Mouse (Mus musculus) testis, adult 2 months (tissue): ENCODE data around the gene Nsg2. TPM values are rescaled to one million over a fixed set of nuclear protein-coding genes. Genes with fewer than 3 reads are reported as not detected.

ENCODE experiments used
- H3K27ac ChIP-seq: fragments of 200-500 bp; 2 replicates; pipeline ENCODE4 v1.5.1; 2012; ENCODE audit warnings: low read depth, low read length; ENCODE audit not compliant: control insufficient read depth, insufficient read depth
- H3K27me3 ChIP-seq: fragments of 200-500 bp; 2 replicates; pipeline ENCODE4 v1.6.1; 2012; ENCODE audit warnings: mild to moderate bottlenecking, low read length, moderate library complexity; ENCODE audit not compliant: control insufficient read depth, insufficient read depth
- H3K36me3 ChIP-seq: fragments of 200-500 bp; 2 replicates; pipeline ENCODE4 v1.6.1; 2012; ENCODE audit warnings: mild to moderate bottlenecking, low read length; ENCODE audit not compliant: control insufficient read depth, insufficient read depth
- H3K4me1 ChIP-seq: fragments of 200-500 bp; 2 replicates; pipeline ENCODE4 v1.6.1; 2012; ENCODE audit warnings: low read length; ENCODE audit not compliant: control insufficient read depth, insufficient read depth
- H3K4me3 ChIP-seq: fragments of 200-500 bp; 2 replicates; pipeline ENCODE4 v1.5.1; 2012; ENCODE audit warnings: low read depth, mild to moderate bottlenecking, low read length, moderate library complexity, mixed read lengths; ENCODE audit not compliant: control insufficient read depth
- CTCF ChIP-seq: fragments of 200-500 bp; IDR thresholded peaks from 2 replicates; pipeline ENCODE4 v1.5.1; 2012; ENCODE audit warnings: low read depth, mild to moderate bottlenecking, inconsistent platforms, low read length, moderate library complexity; ENCODE audit not compliant: control insufficient read depth, insufficient read depth, insufficient replicate concordance
- POLR2A ChIP-seq: fragments of 200-500 bp; IDR thresholded peaks from 2 replicates; pipeline ENCODE4 v1.6.1; 2012; ENCODE audit warnings: low read depth, mild to moderate bottlenecking, inconsistent platforms, low read length, moderate library complexity; ENCODE audit not compliant: control insufficient read depth
- polyA plus RNA-seq: library from polyadenylated mRNA; depleted of rRNA; stranded (reverse); fragments of >200 nt; gene quantifications from 2 replicates; pipeline ENCODE4 v1.2.3, GENCODE M21; 2012

Gene Nsg2
- polyA plus RNA-seq, 1 experiment, result 0.10 TPM

GRCm38 (mm10) chr11:32068736-32069490, 68.7 kb downstream of the Nsg2 start:
- H3K4me3 ChIP-seq, result no peak overlapping the region
- no peaks in the 10 kb centered on the region for H3K36me3 ChIP-seq
- TF ChIP-seq POLR2A (no peak), CTCF (no peak)
- no peak overlapping the region for H3K27ac ChIP-seq
- no peaks in the 10 kb centered on the region for H3K27me3 ChIP-seq
- H3K4me1 ChIP-seq, result no peaks in the 10 kb centered on the region

GRCm38 (mm10) chr11:32075163-32075562, 74.9 kb downstream of the Nsg2 start:
- Histone ChIP-seq H3K4me1 (no peaks in the 10 kb centered on the region), H3K4me3 (no peak overlapping the region), H3K27me3 (no peaks in the 10 kb centered on the region), H3K27ac (no peak overlapping the region), H3K36me3 (no peaks in the 10 kb centered on the region)
- TF ChIP-seq CTCF, result no peak
- no peak for TF ChIP-seq POLR2A

- H3K4me1 ChIP-seq, result no peaks in the 10 kb centered on the region
- H3K27me3 ChIP-seq, result no peaks in the 10 kb centered on the region
- H3K4me3 ChIP-seq, result no peak overlapping the region
- no peaks in the 10 kb centered on the region for H3K36me3 ChIP-seq
- no peak overlapping the region for H3K27ac ChIP-seq
- no peak for TF ChIP-seq POLR2A
- no peak for TF ChIP-seq CTCF
These were observed 83.2 kb downstream of the Nsg2 start for GRCm38 (mm10) chr11:32083462-32083861.

- Histone ChIP-seq H3K27me3 (no peaks in the 10 kb centered on the region), H3K36me3 (no peaks in the 10 kb centered on the region), H3K27ac (no peak overlapping the region), H3K4me1 (no peaks in the 10 kb centered on the region), H3K4me3 (no peak overlapping the region)
- TF ChIP-seq CTCF (no peak), POLR2A (no peak)
These were observed 86.3 kb downstream of the Nsg2 start for GRCm38 (mm10) chr11:32086525-32086924.

- no peaks in the 10 kb centered on the region for H3K36me3 ChIP-seq
- H3K4me3 ChIP-seq, result no peak overlapping the region
- no peak overlapping the region for H3K27ac ChIP-seq
- H3K27me3 ChIP-seq, result no peaks in the 10 kb centered on the region
- no peak for TF ChIP-seq POLR2A
- no peaks in the 10 kb centered on the region for H3K4me1 ChIP-seq
These were observed 87.1 kb downstream of the Nsg2 start for GRCm38 (mm10) chr11:32087376-32087775.

- Histone ChIP-seq H3K27me3 (no peaks in the 10 kb centered on the region), H3K4me1 (no peaks in the 10 kb centered on the region), H3K4me3 (no peak overlapping the region), H3K36me3 (no peaks in the 10 kb centered on the region), H3K27ac (no peak overlapping the region)
- no peak for TF ChIP-seq CTCF
- no peak for TF ChIP-seq POLR2A
These were observed 87.6 kb downstream of the Nsg2 start for GRCm38 (mm10) chr11:32087779-32088442.

- H3K27ac ChIP-seq, result no peak overlapping the region
- H3K4me1 ChIP-seq, result no peaks in the 10 kb centered on the region
- TF ChIP-seq POLR2A (no peak), CTCF (no peak)
- H3K27me3 ChIP-seq, result no peaks in the 10 kb centered on the region
- H3K4me3 ChIP-seq, result no peak overlapping the region
- H3K36me3 ChIP-seq, result no peaks in the 10 kb centered on the region
These were observed 95.5 kb downstream of the Nsg2 start for GRCm38 (mm10) chr11:32095793-32096192.
